Mouse (Mus musculus) retina, adult 2 months (tissue): ENCODE measurements around the gene Pigu.

ENCODE experiments used
- DNase-seq: peaks from one replicate; pipeline ENCODE4 v3.0.0-alpha.2; 2012; ENCODE audit warnings: low read depth, low spot score

Pigu gene

GRCm38 (mm10) chr2:155287456-155288250, 69.6 kb downstream of the Pigu start:
- DNase-seq, result no peak

GRCm38 (mm10) chr2:155285744-155286143, 71.5 kb downstream of the Pigu start:
- no peak for DNase-seq

- no peak for DNase-seq
Measured at GRCm38 (mm10) chr2:155284647-155285046, 72.6 kb downstream of the Pigu start.

- DNase-seq, result no peak
Measured at GRCm38 (mm10) chr2:155283793-155284192, 73.4 kb downstream of the Pigu start.

GRCm38 (mm10) chr2:155280116-155280515, 77.1 kb downstream of the Pigu start:
- DNase-seq, result no peak

GRCm38 (mm10) chr2:155279163-155279562, 78.1 kb downstream of the Pigu start:
- no peak for DNase-seq

- DNase-seq, result no peak
Measured at GRCm38 (mm10) chr2:155278361-155278760, 78.9 kb downstream of the Pigu start.

- DNase-seq, result no peak
Measured at GRCm38 (mm10) chr2:155277721-155278120, 79.5 kb downstream of the Pigu start.

- peak; percentile 26 for DNase-seq
Measured at GRCm38 (mm10) chr2:155276621-155277175, 80.5 kb downstream of the Pigu start.

- DNase-seq, result peak; percentile 90
Measured at GRCm38 (mm10) chr2:155276195-155276594, 81.0 kb downstream of the Pigu start, which contains the start of gene Map1lc3a. TSS of gene Map1lc3a (plus strand) at chr2:155276297.

- DNase-seq, result no peak
Measured at GRCm38 (mm10) chr2:155273603-155274002, 83.6 kb downstream of the Pigu start.

GRCm38 (mm10) chr2:155272396-155273170, 84.6 kb downstream of the Pigu start:
- DNase-seq, result no peak

- no peak for DNase-seq
Measured at GRCm38 (mm10) chr2:155271957-155272356, 85.3 kb downstream of the Pigu start.

GRCm38 (mm10) chr2:155266896-155267295, 90.3 kb downstream of the Pigu start:
- no peak for DNase-seq

- no peak for DNase-seq
Measured at GRCm38 (mm10) chr2:155265526-155265925, 91.7 kb downstream of the Pigu start.

GRCm38 (mm10) chr2:155249588-155249987, 107.6 kb downstream of the Pigu start:
- no peak for DNase-seq

- DNase-seq, result no peak
Measured at GRCm38 (mm10) chr2:155248718-155249117, 108.5 kb downstream of the Pigu start.

- no peak for DNase-seq
Measured at GRCm38 (mm10) chr2:155248206-155248605, 109.0 kb downstream of the Pigu start.

- no peak for DNase-seq
Measured at GRCm38 (mm10) chr2:155246231-155246630, 111.0 kb downstream of the Pigu start.

- no peak for DNase-seq
Measured at GRCm38 (mm10) chr2:155242296-155242855, 114.9 kb downstream of the Pigu start.

- DNase-seq, result no peak
Measured at GRCm38 (mm10) chr2:155240915-155241314, 116.3 kb downstream of the Pigu start.

- DNase-seq, result no peak
Measured at GRCm38 (mm10) chr2:155237276-155237675, 120.0 kb downstream of the Pigu start.
